In genomic region chr4:46870157-46870556, GRCm38 (mm10) we compare ENCODE assay signal across 13 mouse cellular contexts.
A peak's percentile ranks its signal among the peaks of the same experiment; 100 is the strongest.
DNase-seq lines count a peak whose midpoint lies in the region; ATAC-seq and TF ChIP-seq lines count a peak whose summit lies in the region.
"Had no signal": no experiment of that assay in that cellular context is flagged by ENCODE, and none has a peak within 500 bp of the region (broad histone marks: within the 10 kb centered on the region; RNA-seq: fewer than 3 reads in every experiment).

No protein-coding gene starts in this region.

- no peak for TF ChIP-seq EP300 in stomach, postnatal 0 days (optimal IDR thresholded peaks at IDR 0.05)

- no peak overlapping the region for H3K4me3 ChIP-seq in lung, adult 2 months (replicated peaks; ENCODE audit: extremely low read depth, low read depth, low read length)
- no peak overlapping the region for H3K4me3 ChIP-seq in forebrain, postnatal 0 days (ENCODE audit: low read depth, low read length)
- H3K4me3 ChIP-seq in stomach, postnatal 0 days (ENCODE audit: low read depth, low read length): no peak overlapping the region
- H3K4me3 ChIP-seq: forebrain, embryonic 12.5 days; limb, embryonic 13.5 days had no signal

- H3K9ac ChIP-seq in forebrain, postnatal 0 days: no peak overlapping the region
- H3K9ac ChIP-seq in stomach, postnatal 0 days (ENCODE audit: low read length): no peak overlapping the region
- H3K9ac ChIP-seq: forebrain, embryonic 12.5 days; limb, embryonic 13.5 days had no signal

- no peaks in the 10 kb centered on the region for H3K9me3 ChIP-seq in forebrain, postnatal 0 days (ENCODE audit: low read length)
- H3K9me3 ChIP-seq in stomach, postnatal 0 days (ENCODE audit: control insufficient read depth, low read length): no peaks in the 10 kb centered on the region
- H3K9me3 ChIP-seq: forebrain, embryonic 12.5 days; limb, embryonic 13.5 days had no signal

- DNase-seq in adrenal gland, postnatal 10 days: peak; percentile 57
- DNase-seq in adrenal gland, postnatal 4 days (ENCODE audit: low spot score in 2 of 2): no peak
- DNase-seq in lung, adult 18-20 months: peak; percentile 14 to 20
- no peak for DNase-seq in lung, adult 2 months
- DNase-seq in kidney, postnatal 36 days: peak; percentile 80 to 85
- no peak for DNase-seq in forebrain, postnatal 0 days
- no peak for DNase-seq in stomach, postnatal 0 days (ENCODE audit: low spot score)
- DNase-seq: cerebellum, postnatal 36 days; gastrocnemius, postnatal 25 days; thymus, adult 18-20 months had no signal

- no peak for TF ChIP-seq CTCF in lung, adult 2 months (IDR thresholded peaks at IDR 0.05; ENCODE audit: insufficient read depth, low read length)
- no peak for TF ChIP-seq CTCF in forebrain, postnatal 0 days (IDR thresholded peaks at IDR 0.05; ENCODE audit: low read depth)
- no peak for TF ChIP-seq CTCF in stomach, postnatal 0 days (IDR thresholded peaks at IDR 0.05; ENCODE audit: low read depth)

- H3K36me3 ChIP-seq in forebrain, postnatal 0 days (ENCODE audit: insufficient read depth): no peaks in the 10 kb centered on the region
- H3K36me3 ChIP-seq in stomach, postnatal 0 days (ENCODE audit: control insufficient read depth, insufficient read depth, low read length): no peaks in the 10 kb centered on the region
- H3K36me3 ChIP-seq: forebrain, embryonic 12.5 days; limb, embryonic 13.5 days had no signal

- 40% methylated on average over 6 of the region's 6 CpGs for WGBS in lung, adult 2 months
- 57% methylated on average over 6 of the region's 6 CpGs for WGBS in forebrain, postnatal 0 days
- WGBS in stomach, postnatal 0 days: 22% methylated on average over 6 of the region's 6 CpGs

- peaks cover 3% of the 10 kb centered on the region; the same call in 1 of the 2 replicates for H3K4me1 ChIP-seq in lung, adult 2 months (ENCODE audit: control insufficient read depth, insufficient read depth, low read length)
- no peaks in the 10 kb centered on the region for H3K4me1 ChIP-seq in forebrain, postnatal 0 days (ENCODE audit: insufficient read depth)
- no peaks in the 10 kb centered on the region for H3K4me1 ChIP-seq in stomach, postnatal 0 days (replicated peaks; ENCODE audit: control insufficient read depth, insufficient read depth)
- H3K4me1 ChIP-seq: forebrain, embryonic 12.5 days had no signal

- TF ChIP-seq POLR2A in lung, adult 2 months (IDR thresholded peaks at IDR 0.05; ENCODE audit: borderline replicate concordance, extremely low read depth, low read depth, low read length): no peak

- no peak overlapping the region for H3K4me2 ChIP-seq in forebrain, postnatal 0 days (ENCODE audit: low read depth)
- H3K4me2 ChIP-seq in stomach, postnatal 0 days (replicated peaks; ENCODE audit: low read depth): no peak overlapping the region
- H3K4me2 ChIP-seq: forebrain, embryonic 12.5 days; limb, embryonic 13.5 days had no signal

- no peak overlapping the region for H3K27ac ChIP-seq in forebrain, postnatal 0 days (ENCODE audit: low read depth, low read length)
- H3K27ac ChIP-seq in stomach, postnatal 0 days (replicated peaks): no peak overlapping the region
- H3K27ac ChIP-seq: forebrain, embryonic 12.5 days; limb, embryonic 13.5 days had no signal

- peak; percentile 54 for ATAC-seq in granulocyte monocyte progenitor cell, adult 5-6 weeks (replicated peaks; ENCODE audit: poor library complexity, severe bottlenecking)
- ATAC-seq in forebrain, postnatal 0 days: no peak
- no peak for ATAC-seq in stomach, postnatal 0 days (ENCODE audit: low FRiP score, low TSS enrichment)

- H3K27me3 ChIP-seq in forebrain, postnatal 0 days (ENCODE audit: insufficient read depth, low read length): 0 out of 2 replicates have a peak, but pooled peaks cover 10% of the 10 kb centered on the region
- H3K27me3 ChIP-seq in stomach, postnatal 0 days (ENCODE audit: control insufficient read depth, insufficient read depth, low read length): no peaks in the 10 kb centered on the region

Comparison
In these comparisons a context has a peak if more than half of its experiments do, and no peak if none do; other contexts are left out.
1. DNase-seq: peak in adrenal gland, postnatal 10 days (single experiment), lung, adult 18-20 months (2 of 2) and kidney, postnatal 36 days (2 of 2); none in adrenal gland, postnatal 4 days (0 of 2), lung, adult 2 months (single experiment), forebrain, postnatal 0 days (single experiment) and stomach, postnatal 0 days (single experiment).